Comparison of ENCODE assay signal across 24 mouse cellular contexts in the genomic region with DNA sequence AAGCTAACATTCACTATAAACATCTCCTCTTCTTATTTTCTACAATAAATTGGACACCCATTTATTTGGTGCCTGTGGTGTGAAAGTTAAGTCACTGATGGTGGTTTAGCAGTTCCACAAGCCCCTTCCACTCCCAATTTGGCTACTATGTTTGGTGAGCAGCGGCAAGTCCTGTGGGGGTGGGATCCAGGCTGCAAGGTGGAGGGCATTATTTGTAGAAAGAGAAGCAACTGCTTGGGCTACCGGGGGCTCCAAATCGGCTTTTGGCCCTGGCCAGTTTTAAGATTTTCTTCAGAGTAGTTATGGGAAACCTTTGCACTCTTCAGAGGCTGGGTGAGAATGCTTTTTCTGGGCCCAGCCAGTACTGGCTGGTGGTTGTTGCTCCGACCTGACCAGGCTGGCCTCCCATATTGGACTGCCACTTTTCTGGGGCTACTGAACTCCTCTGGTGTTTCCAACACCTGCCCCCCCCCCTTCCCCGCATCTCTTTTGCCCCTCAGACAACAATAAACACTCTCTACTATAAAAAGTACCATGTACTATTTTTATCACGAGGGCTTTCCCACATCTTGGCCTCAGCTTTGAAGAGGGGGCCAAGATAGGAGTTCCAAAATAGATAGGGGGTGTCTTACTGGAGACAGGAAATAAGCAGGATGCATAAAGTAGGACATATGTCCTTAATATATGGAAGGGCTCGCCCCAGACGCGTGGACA. TPM values are rescaled to one million over a fixed set of nuclear protein-coding genes. Genes with fewer than 3 reads are reported as not detected.
DNase-seq lines count a peak whose midpoint lies in the region; ATAC-seq and TF ChIP-seq lines count a peak whose summit lies in the region.
"Had no signal": no experiment of that assay in that cellular context is flagged by ENCODE, and none has a peak within 500 bp of the region (broad histone marks: within the 10 kb centered on the region; RNA-seq: fewer than 3 reads in every experiment).

No protein-coding gene starts in this region.

- WGBS in heart, embryonic 10.5 days = 4% methylated on average over 9 of the region's 9 CpGs
- WGBS in hindbrain, embryonic 11.5 days = 2% methylated on average over 9 of the region's 9 CpGs
- 28% methylated on average over 9 of the region's 9 CpGs for WGBS in limb, embryonic 15.5 days

- peak; percentile 21; the same call in 1 of the 2 replicates for TF ChIP-seq EP300 in CH12.LX (IDR thresholded peaks at IDR 0.05; ENCODE audit: low read length)

- no peaks in the 10 kb centered on the region for H3K9me3 ChIP-seq in heart, embryonic 10.5 days
- peaks cover 21% of the 10 kb centered on the region for H3K9me3 ChIP-seq in CH12.LX (replicated peaks; ENCODE audit: low read length)
- no peaks in the 10 kb centered on the region for H3K9me3 ChIP-seq in hindbrain, embryonic 11.5 days (ENCODE audit: control insufficient read depth, low read length)
- H3K9me3 ChIP-seq in limb, embryonic 15.5 days = no peaks in the 10 kb centered on the region
- H3K9me3 ChIP-seq: heart, embryonic 12.5 days; limb, embryonic 13.5 days; midbrain, embryonic 10.5 days had no signal

- peak overlapping the region; percentile 40; the same call in 1 of the 2 replicates for H3K4me3 ChIP-seq in heart, embryonic 10.5 days
- H3K4me3 ChIP-seq in CH12.LX (replicated peaks in 1 of 3; ENCODE audit: low read depth in 2 of 3, low read length in 2 of 3, poor library complexity in 1 of 3) = peak overlapping the region in 2 of 3 experiments; percentile 50 to 59
- peak overlapping the region; percentile 48 for H3K4me3 ChIP-seq in hindbrain, embryonic 11.5 days (ENCODE audit: low read depth, low read length)
- no peak overlapping the region for H3K4me3 ChIP-seq in limb, embryonic 15.5 days
- H3K4me3 ChIP-seq: midbrain, embryonic 10.5 days had no signal

- peak overlapping the region; percentile 98 for H3K4me2 ChIP-seq in CH12.LX (ENCODE audit: insufficient read depth, low read depth, poor library complexity, severe bottlenecking)
- H3K4me2 ChIP-seq in hindbrain, embryonic 11.5 days (replicated peaks; ENCODE audit: low read depth, low read length) = peak overlapping the region; percentile 54
- H3K4me2 ChIP-seq in limb, embryonic 15.5 days = 0 out of 2 replicates have a peak overlapping the region, but pooled peaks have one; percentile 32

- DNase-seq in heart, embryonic 10.5 days (ENCODE audit: low spot score) = no peak
- DNase-seq in heart, adult 9 months (ENCODE audit: low spot score in 2 of 2) = no peak
- DNase-seq in CH12.LX (ENCODE audit: extremely low read depth) = peak; percentile 12
- no peak for DNase-seq in hindbrain, embryonic 11.5 days (ENCODE audit: low spot score)
- DNase-seq in adrenal gland, adult 18-20 months (ENCODE audit: low spot score in 2 of 2) = no peak
- no peak for DNase-seq in thymus, postnatal 36 days
- DNase-seq in lung, postnatal 25 days (ENCODE audit: low spot score) = no peak
- DNase-seq: adrenal gland, adult 2 months; B cell, adult 2 months; cerebellum, adult 2 months; forebrain, postnatal 0 days; gastrocnemius, postnatal 25 days; kidney, postnatal 36 days; lung, postnatal 14 days had no signal

- H3K4me1 ChIP-seq in heart, embryonic 10.5 days = peaks cover 31% of the 10 kb centered on the region
- peaks cover 4 to 46% of the 10 kb centered on the region in 2 experiments; a peak in 2 of 4 replicates for H3K4me1 ChIP-seq in CH12.LX (ENCODE audit: control insufficient read depth in 1 of 2, insufficient read depth in 2 of 2)
- no peaks in the 10 kb centered on the region; the same call in 1 of the 2 replicates for H3K4me1 ChIP-seq in hindbrain, embryonic 11.5 days (replicated peaks; ENCODE audit: control insufficient read depth, insufficient read depth, low read length)
- H3K4me1 ChIP-seq in limb, embryonic 15.5 days = peaks cover 34% of the 10 kb centered on the region

- no peak overlapping the region for H3K27ac ChIP-seq in heart, embryonic 10.5 days
- H3K27ac ChIP-seq in CH12.LX (ENCODE audit: insufficient read depth, low read depth) = peak overlapping the region; percentile 92
- peak overlapping the region; percentile 95 for H3K27ac ChIP-seq in hindbrain, embryonic 11.5 days (ENCODE audit: low read depth, low read length)
- H3K27ac ChIP-seq in limb, embryonic 15.5 days = no peak overlapping the region
- H3K27ac ChIP-seq: limb, embryonic 13.5 days; midbrain, embryonic 10.5 days had no signal

- dilution Hi-C loops in CH12.LX (cut with MboI; ENCODE audit: extremely low pct_ligation_motif_present, extremely low pct_unique_long_range_greater_than_20kb, low sequenced_read_pairs) = no loop called here

- TF ChIP-seq POLR2A in CH12.LX (IDR thresholded peaks at IDR 0.05; ENCODE audit: low read depth, low read length) = no peak

- TF ChIP-seq CTCF in CH12.LX (conservative IDR thresholded peaks at IDR 0.05 in 1 of 2, IDR thresholded peaks at IDR 0.05 in 1 of 2; ENCODE audit: low read depth in 2 of 2, low read length in 2 of 2) = no peak

- no peak for ATAC-seq in hindbrain, embryonic 11.5 days (ENCODE audit: low FRiP score)
- no peak for ATAC-seq in limb, embryonic 15.5 days (ENCODE audit: insufficient number of reproducible peaks, low FRiP score, low TSS enrichment, low read depth)
- ATAC-seq: forebrain, postnatal 0 days had no signal

- H3K9ac ChIP-seq in CH12.LX (ENCODE audit: insufficient read depth, low read depth) = peak overlapping the region; percentile 96
- peak overlapping the region; percentile 76 for H3K9ac ChIP-seq in hindbrain, embryonic 11.5 days (ENCODE audit: low read depth, low read length)
- no peak overlapping the region for H3K9ac ChIP-seq in limb, embryonic 15.5 days
- H3K9ac ChIP-seq: forebrain, postnatal 0 days; heart, embryonic 12.5 days; limb, embryonic 13.5 days had no signal

- no peaks in the 10 kb centered on the region for H3K36me3 ChIP-seq in heart, embryonic 10.5 days
- peaks cover 22 to 42% of the 10 kb centered on the region in 2 experiments for H3K36me3 ChIP-seq in CH12.LX (replicated peaks in 1 of 2; ENCODE audit: control insufficient read depth in 1 of 2, insufficient read depth in 1 of 2, low read length in 1 of 2)
- no peaks in the 10 kb centered on the region for H3K36me3 ChIP-seq in hindbrain, embryonic 11.5 days (ENCODE audit: control insufficient read depth, insufficient read depth, low read length)
- H3K36me3 ChIP-seq in limb, embryonic 15.5 days = no peaks in the 10 kb centered on the region
- H3K36me3 ChIP-seq: heart, embryonic 12.5 days; limb, embryonic 13.5 days; midbrain, embryonic 10.5 days had no signal

- no peak for TF ChIP-seq RAD21 in CH12.LX (IDR thresholded peaks at IDR 0.05; ENCODE audit: low read depth, low read length)

- peaks cover 30% of the 10 kb centered on the region for H3K79me2 ChIP-seq in CH12.LX (replicated peaks; ENCODE audit: control insufficient read depth, extremely low read depth, insufficient read depth, poor library complexity, severe bottlenecking)

- H3K27me3 ChIP-seq in heart, embryonic 10.5 days (ENCODE audit: insufficient read depth, poor library complexity, severe bottlenecking) = peaks cover 100% of the 10 kb centered on the region
- no peaks in the 10 kb centered on the region for H3K27me3 ChIP-seq in CH12.LX (replicated peaks)
- H3K27me3 ChIP-seq in hindbrain, embryonic 11.5 days (ENCODE audit: control insufficient read depth, insufficient read depth, low read length) = peaks cover 82% of the 10 kb centered on the region
- H3K27me3 ChIP-seq in limb, embryonic 15.5 days = peaks cover 94% of the 10 kb centered on the region

- in situ Hi-C loops in CH12.LX (cut with MboI; ENCODE audit: low pct_ligation_motif_present, low pct_unique_long_range_greater_than_20kb, low sequenced_read_pairs) = no loop called here

RNA-seq across cellular contexts. Expression of a gene that starts 5.4 kb away (rescaled TPM):
- 0.07 and 0.35 TPM in 2 replicates for polyA plus RNA-seq in heart, embryonic 10.5 days (2016; fragmentation: Nextera tagmentation; extraction: Ambion mirVana)
- total RNA-seq in CH12.LX (2012; rRNA removed) (0.80 and 0.89 TPM in 2 replicates), CH12.LX (2014; rRNA removed) (0.84 and 1.1 TPM in 2 replicates)
- 0.85 and 1.7 TPM in 2 replicates for polyA plus RNA-seq in CH12.LX (2012; ENCODE audit: insufficient read length, low read depth)
- polyA plus RNA-seq in hindbrain, embryonic 11.5 days (2014; fragmentation: Nextera tagmentation; extraction: Ambion mirVana) = 0.73 and 0.89 TPM in 2 replicates
- polyA plus RNA-seq in limb, embryonic 15.5 days (2015; fragmentation: Nextera tagmentation; extraction: Ambion mirVana) = 0.08 and 0.11 TPM in 2 replicates
- total RNA-seq in adrenal gland, adult 18-20 months (2021) = 1 to 10 TPM; 1.6 to 2.8 TPM
- total RNA-seq: forebrain, postnatal 0 days; hematopoietic stem cell, adult 5-6 weeks; left cerebral cortex, adult 18-20 months; monocyte, adult 5-6 weeks had no signal
- polyA plus RNA-seq: cortical plate, adult 2 months; forebrain, postnatal 0 days; heart, embryonic 12.5 days; liver, embryonic 16.5 days; midbrain, embryonic 10.5 days; spleen, adult 2 months had no signal

RNA-seq across cellular contexts. Expression of a gene that starts 20.2 kb away (rescaled TPM):
- polyA plus RNA-seq in heart, embryonic 10.5 days (2016; fragmentation: Nextera tagmentation; extraction: Ambion mirVana) = 0.29 TPM in 1 of 2 replicates, not detected in the other
- total RNA-seq in CH12.LX (2012; rRNA removed) (8.4 and 9.8 TPM in 2 replicates), CH12.LX (2014; rRNA removed) (6.0 and 7.2 TPM in 2 replicates)
- polyA plus RNA-seq in CH12.LX (2012; ENCODE audit: insufficient read length, low read depth) = 5.4 and 6.3 TPM in 2 replicates
- 3.3 and 3.7 TPM in 2 replicates for polyA plus RNA-seq in hindbrain, embryonic 11.5 days (2014; fragmentation: Nextera tagmentation; extraction: Ambion mirVana)
- 0.29 and 0.66 TPM in 2 replicates for polyA plus RNA-seq in limb, embryonic 15.5 days (2015; fragmentation: Nextera tagmentation; extraction: Ambion mirVana)
- total RNA-seq in adrenal gland, adult 18-20 months (2021) = 10 to 100 TPM; 14.9 to 19.6 TPM
- total RNA-seq: forebrain, postnatal 0 days; hematopoietic stem cell, adult 5-6 weeks; left cerebral cortex, adult 18-20 months; monocyte, adult 5-6 weeks had no signal
- polyA plus RNA-seq: cortical plate, adult 2 months; forebrain, postnatal 0 days; liver, embryonic 16.5 days; midbrain, embryonic 10.5 days had no signal

RNA-seq across cellular contexts. Expression of a gene that starts 20.2 kb away (rescaled TPM):
- polyA plus RNA-seq in heart, embryonic 10.5 days (2016; fragmentation: Nextera tagmentation; extraction: Ambion mirVana) = 0.73 and 2.9 TPM in 2 replicates
- 0.50 TPM in 1 of 2 replicates, not detected in the other for total RNA-seq in CH12.LX (2012; rRNA removed)
- 0.12 and 0.14 TPM in 2 replicates for total RNA-seq in CH12.LX (2014; rRNA removed)
- 1.0 and 1.1 TPM in 2 replicates for polyA plus RNA-seq in CH12.LX (2012; ENCODE audit: insufficient read length, low read depth)
- polyA plus RNA-seq in hindbrain, embryonic 11.5 days (2014; fragmentation: Nextera tagmentation; extraction: Ambion mirVana) = 49.5 and 58.0 TPM in 2 replicates
- 0.55 and 0.65 TPM in 2 replicates for polyA plus RNA-seq in limb, embryonic 15.5 days (2015; fragmentation: Nextera tagmentation; extraction: Ambion mirVana)
- under 1 TPM; 0.89 to 0.90 TPM for total RNA-seq in adrenal gland, adult 18-20 months (2021)
- total RNA-seq: forebrain, postnatal 0 days; gastrocnemius, postnatal 25 days; hematopoietic stem cell, adult 5-6 weeks; left cerebral cortex, adult 18-20 months; monocyte, adult 5-6 weeks had no signal
- polyA plus RNA-seq: cortical plate, adult 2 months; forebrain, postnatal 0 days; spleen, adult 2 months had no signal

RNA-seq across cellular contexts. Expression of a gene that starts 27.5 kb away (rescaled TPM):
- polyA plus RNA-seq in heart, embryonic 10.5 days (2016; fragmentation: Nextera tagmentation; extraction: Ambion mirVana) = 0.09 and 1.3 TPM in 2 replicates
- total RNA-seq in CH12.LX (2012; rRNA removed) (not detected in 2 replicates), CH12.LX (2014; rRNA removed) (0.20 and 0.76 TPM in 2 replicates)
- polyA plus RNA-seq in CH12.LX (2012; ENCODE audit: insufficient read length, low read depth) = 0.15 and 0.31 TPM in 2 replicates
- polyA plus RNA-seq in hindbrain, embryonic 11.5 days (2014; fragmentation: Nextera tagmentation; extraction: Ambion mirVana) = 0.19 and 0.50 TPM in 2 replicates
- 5.9 and 7.3 TPM in 2 replicates for polyA plus RNA-seq in limb, embryonic 15.5 days (2015; fragmentation: Nextera tagmentation; extraction: Ambion mirVana)
- total RNA-seq in adrenal gland, adult 18-20 months (2021) = 10 to 100 TPM; 24.6 to 36.4 TPM
- total RNA-seq: hematopoietic stem cell, adult 5-6 weeks; left cerebral cortex, adult 18-20 months; monocyte, adult 5-6 weeks had no signal
- polyA plus RNA-seq: cerebellum, adult 2 months; cortical plate, adult 2 months; midbrain, embryonic 10.5 days had no signal

RNA-seq across cellular contexts. Expression of a gene that starts 30.8 kb away (rescaled TPM):
- 0.22 and 0.49 TPM in 2 replicates for polyA plus RNA-seq in heart, embryonic 10.5 days (2016; fragmentation: Nextera tagmentation; extraction: Ambion mirVana)
- total RNA-seq in CH12.LX (2012; rRNA removed) (not detected in 2 replicates), CH12.LX (2014; rRNA removed) (not detected in 2 replicates)
- not detected in 2 replicates for polyA plus RNA-seq in CH12.LX (2012; ENCODE audit: insufficient read length, low read depth)
- 1.5 and 1.7 TPM in 2 replicates for polyA plus RNA-seq in hindbrain, embryonic 11.5 days (2014; fragmentation: Nextera tagmentation; extraction: Ambion mirVana)
- polyA plus RNA-seq in limb, embryonic 15.5 days (2015; fragmentation: Nextera tagmentation; extraction: Ambion mirVana) = 0.26 and 0.42 TPM in 2 replicates
- total RNA-seq in adrenal gland, adult 18-20 months (2021) = not detected
- total RNA-seq: adrenal gland, adult 2 months; forebrain, postnatal 0 days; gastrocnemius, postnatal 25 days; hematopoietic stem cell, adult 5-6 weeks; left cerebral cortex, adult 18-20 months; monocyte, adult 5-6 weeks had no signal
- polyA plus RNA-seq: adrenal gland, adult 2 months; forebrain, postnatal 0 days; heart, embryonic 12.5 days; liver, embryonic 16.5 days; midbrain, embryonic 10.5 days; spleen, adult 2 months had no signal

Comparison
In these comparisons a context has a peak if more than half of its experiments do, and no peak if none do; other contexts are left out.
1. H3K27ac ChIP-seq: peak in CH12.LX (single experiment) and hindbrain, embryonic 11.5 days (single experiment); none in heart, embryonic 10.5 days (single experiment) and limb, embryonic 15.5 days (single experiment).
2. H3K4me2 ChIP-seq: peak in every context shown above with its lines; median percentile 98 in CH12.LX; 54 in hindbrain, embryonic 11.5 days; 32 in limb, embryonic 15.5 days.
3. RNA of a gene that starts 20.2 kb away (polyA plus RNA-seq): 49.5 to 58.0 TPM in hindbrain, embryonic 11.5 days; 0.73 to 2.9 TPM in heart, embryonic 10.5 days, 1.0 to 1.1 TPM in CH12.LX and 0.55 to 0.65 TPM in limb, embryonic 15.5 days; every median in the first group is over 10 times any median in the second.